Mouse (Mus musculus): ENCODE measurements around the gene Fam129c. TPM values are rescaled to one million over a fixed set of nuclear protein-coding genes. Genes with fewer than 3 reads are reported as not detected.

Fam129c gene
- polyA plus RNA-seq (2017; shearing (Covaris generic)): 7.1 TPM

DNA sequence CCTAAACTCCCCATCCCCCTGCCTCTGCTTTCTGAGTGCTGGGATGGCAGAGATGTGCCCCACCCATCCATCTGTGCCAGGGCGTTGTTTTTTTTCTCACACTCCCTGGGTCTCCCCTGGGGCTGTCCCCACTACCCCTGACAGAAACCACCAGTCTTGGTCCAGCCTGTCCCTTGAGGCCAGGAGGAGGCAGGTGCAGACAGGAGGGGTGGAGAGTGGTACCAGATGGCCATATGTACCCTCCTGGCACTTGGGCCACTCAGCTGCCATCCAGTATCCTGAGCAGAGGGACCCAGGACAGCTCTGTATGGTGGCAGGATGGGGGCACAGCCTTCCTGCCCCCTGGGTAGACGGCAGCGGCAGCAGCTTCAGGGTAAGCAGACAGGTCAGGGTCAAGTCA, at the start of gene Fam129c:
Gene Fam129c, plus strand, starts transcription at position 198 of the 400 bp plus-strand sequence.

DNA sequence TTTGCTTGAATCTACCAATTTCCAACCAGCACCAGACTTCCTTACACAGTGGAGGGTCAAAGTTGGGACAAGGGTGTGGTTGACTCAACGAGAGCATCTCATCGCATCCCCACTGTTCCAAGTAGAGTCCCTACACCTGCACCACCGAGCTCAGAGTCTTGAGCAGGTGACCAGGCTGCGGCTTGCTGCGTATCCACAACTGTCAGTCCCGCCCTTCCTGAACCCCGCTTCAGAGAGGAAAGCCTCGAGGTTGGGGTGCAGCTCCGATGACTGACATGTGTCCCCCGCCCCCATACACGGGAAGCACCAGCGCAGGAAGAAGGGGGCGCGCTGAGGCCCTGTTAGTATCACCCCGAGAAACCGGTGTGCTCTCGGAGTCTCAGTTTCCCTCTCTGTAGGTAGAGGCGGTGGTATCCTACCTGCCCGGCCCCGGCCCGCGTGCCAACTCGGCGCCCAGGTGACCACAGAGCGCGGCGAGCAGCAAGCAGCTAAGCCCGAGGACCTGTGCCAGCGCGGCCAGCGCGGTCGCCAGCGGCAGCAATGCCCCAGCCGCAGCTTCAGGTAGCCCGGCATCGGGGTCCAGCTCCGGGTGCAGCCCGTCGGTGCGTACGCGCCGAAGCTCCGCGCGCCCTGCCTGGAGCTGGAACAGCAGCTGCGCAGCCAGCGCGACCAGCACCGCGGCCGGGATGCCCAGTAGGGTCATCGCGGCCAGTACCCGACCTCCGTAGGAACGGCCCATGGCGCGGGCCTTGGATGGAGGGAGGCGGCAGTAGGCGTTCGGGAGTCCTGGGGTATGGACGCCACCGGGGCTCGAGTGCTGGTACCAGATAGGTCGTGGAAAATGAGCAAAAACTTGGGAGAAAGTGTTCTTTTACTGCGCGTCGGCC, 39.1 kb upstream of the Fam129c start, which contains the start of gene Tmem221:
Gene Tmem221, minus strand, starts transcription at position 801 of the 887 bp plus-strand sequence.

DNA sequence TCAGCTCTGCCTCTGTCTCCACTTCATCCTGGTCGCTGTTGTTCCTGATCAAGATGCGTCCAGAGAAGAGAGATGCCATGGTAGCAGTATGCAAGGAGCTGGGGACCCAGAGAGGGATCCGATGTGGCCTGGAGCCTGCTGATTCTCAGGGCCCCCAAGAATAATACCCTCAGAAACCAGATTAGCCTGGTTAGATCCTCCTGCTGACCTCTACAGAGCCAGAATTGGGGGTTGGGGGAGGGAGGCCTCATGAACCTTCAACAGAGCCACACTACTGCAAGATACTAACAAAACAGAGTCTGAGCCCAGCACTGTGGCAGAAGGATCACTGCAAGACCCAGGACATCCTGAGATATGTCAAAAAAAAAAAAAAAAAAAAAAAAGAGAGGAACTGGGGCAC, 30.9 kb upstream of the Fam129c start, which contains the start of gene Nxnl1:
Gene Nxnl1, minus strand, starts transcription at position 101 of the 400 bp plus-strand sequence.

DNA sequence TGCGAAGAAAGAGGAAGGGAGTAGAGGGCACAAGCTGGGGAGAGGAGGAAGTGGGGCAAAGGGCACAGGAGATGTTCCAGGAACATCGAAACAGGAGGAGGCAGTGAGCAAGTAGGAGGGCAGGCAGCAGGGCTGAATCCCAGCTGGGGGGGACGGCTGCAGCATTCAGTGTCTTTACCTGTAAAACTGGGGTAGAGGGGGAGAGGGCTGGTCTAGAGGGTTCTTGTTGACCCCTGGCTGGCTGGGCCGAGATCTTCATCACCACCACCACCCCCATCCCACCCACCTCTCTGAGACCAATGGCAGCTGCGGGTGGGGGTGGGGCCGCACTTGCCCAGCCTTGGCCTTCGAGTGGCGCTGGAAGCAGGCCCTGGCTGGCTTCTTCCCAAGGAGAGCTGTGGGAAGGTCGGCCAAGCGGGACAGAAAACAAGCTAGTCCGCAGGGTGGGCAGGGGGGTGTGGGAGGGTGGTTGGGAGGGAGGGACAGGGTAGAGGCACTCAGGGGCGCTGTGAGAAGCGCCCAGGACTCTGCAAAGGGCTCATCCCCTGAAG, 29.0 kb upstream of the Fam129c start, which contains the start of gene Slc27a1:
Gene Slc27a1, plus strand, starts transcription at position 496 of the 551 bp plus-strand sequence.

DNA sequence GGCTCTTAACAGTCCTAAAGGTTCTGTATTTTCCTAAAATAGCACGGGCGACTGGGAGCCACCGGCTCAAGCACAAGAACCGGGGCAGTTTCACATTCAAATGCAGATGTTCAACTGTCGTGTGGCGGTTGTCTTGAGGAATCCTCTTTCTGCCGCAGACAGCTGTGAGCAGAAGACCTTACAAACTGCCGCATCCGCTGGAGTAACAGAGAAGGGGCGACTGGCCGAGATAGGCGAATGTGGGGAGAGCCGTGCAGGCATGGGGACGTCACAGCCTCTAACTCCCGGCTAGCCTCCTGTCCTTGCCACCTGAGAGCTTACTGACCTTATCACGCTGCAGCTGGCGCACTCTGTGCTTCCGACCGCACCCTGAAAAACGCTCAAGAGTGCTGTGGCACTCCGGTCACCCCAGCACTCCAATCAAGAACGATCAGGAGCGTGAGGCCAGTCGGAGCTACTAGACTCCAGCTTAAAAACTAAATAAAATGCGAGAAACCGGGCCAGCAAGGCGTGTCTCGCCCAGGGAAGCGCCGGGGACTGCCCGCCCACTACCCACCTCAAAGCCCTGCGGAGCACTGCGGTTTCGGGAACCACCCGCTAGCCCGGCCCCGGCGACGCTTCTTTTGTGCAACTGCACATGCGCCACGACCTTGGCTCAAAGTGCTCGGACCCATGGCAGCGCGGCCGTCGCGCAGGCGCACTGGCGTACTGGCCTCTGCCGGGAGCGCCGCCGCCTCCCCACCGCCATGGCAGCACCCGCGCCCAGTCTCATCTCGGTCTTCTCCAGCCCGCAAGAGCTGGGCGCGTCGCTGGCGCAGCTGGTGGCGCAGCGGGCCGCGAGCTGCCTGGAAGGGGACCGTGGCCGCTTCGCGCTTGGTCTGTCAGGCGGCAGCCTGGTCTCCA, 5.7 kb upstream of the Fam129c start, which contains the start of gene Pgls:
Gene Pgls, plus strand, starts transcription at position 706 of the 903 bp plus-strand sequence.

DNA sequence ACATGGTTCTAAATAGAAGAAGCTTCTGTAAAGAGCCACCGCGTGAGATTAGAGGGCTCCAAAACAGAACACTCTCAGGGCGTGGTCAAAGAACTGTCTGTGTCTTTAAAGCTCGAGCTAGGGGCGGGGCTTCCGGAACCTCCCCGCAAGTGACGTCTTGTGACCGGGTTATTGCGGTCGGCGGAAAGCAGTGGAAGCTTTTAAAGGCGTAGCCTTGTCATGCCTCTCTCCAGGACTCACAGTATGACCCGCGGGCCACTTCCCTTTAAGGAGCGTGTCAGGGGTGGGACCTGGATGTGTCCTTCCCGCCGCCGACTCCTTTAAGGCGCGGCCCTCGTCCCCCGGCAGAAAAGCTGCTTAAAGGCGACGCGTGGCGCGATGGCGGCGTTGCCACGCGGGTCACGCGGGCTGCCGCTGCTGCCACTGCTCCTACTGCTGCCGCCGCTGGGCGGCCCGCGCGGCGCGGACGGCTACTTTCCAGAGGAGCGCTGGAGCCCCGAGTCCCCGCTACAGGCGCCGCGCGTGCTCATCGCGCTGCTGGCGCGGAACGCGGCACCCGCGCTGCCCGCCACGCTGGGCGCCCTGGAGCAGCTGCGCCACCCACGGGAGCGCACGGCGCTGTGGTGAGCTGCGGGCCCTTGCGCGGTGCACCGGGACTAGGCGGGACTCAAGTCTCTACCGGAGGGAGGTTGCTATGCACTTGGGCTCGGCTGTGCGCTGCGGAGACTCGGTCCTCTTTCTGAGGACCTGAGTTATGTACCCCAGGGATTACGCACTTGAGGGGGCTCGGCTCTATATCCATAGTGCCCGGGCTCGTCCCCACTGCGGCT, 13.6 kb downstream of the Fam129c start, which contains the start of gene Colgalt1:
Gene Colgalt1, plus strand, starts transcription at position 177 of the 830 bp plus-strand sequence.

Other genes with a start within 250 kb of the Fam129c start
- 167 TPM for gene Use1, start 230.8 kb upstream of the Fam129c start, polyA plus RNA-seq (2017; shearing (Covaris generic))
- gene Ocel1, start 226.3 kb upstream of the Fam129c start, polyA plus RNA-seq (2017; shearing (Covaris generic)): 5.9 TPM
- 0.31 TPM for gene Nr2f6, start 215.7 kb upstream of the Fam129c start, polyA plus RNA-seq (2017; shearing (Covaris generic))
- 0.06 TPM for gene Ushbp1, start 201.8 kb upstream of the Fam129c start, polyA plus RNA-seq (2017; shearing (Covaris generic))
- 124 TPM for gene Babam1, start 200.8 kb upstream of the Fam129c start, polyA plus RNA-seq (2017; shearing (Covaris generic))
- gene Ankle1, start 191.6 kb upstream of the Fam129c start, polyA plus RNA-seq (2017; shearing (Covaris generic)): 2.1 TPM
- 96.5 TPM for gene Abhd8, start 134.0 kb upstream of the Fam129c start, polyA plus RNA-seq (2017; shearing (Covaris generic))
- 99.9 TPM for gene Mrpl34, start 132.7 kb upstream of the Fam129c start, polyA plus RNA-seq (2017; shearing (Covaris generic))
- gene Dda1, start 128.4 kb upstream of the Fam129c start, polyA plus RNA-seq (2017; shearing (Covaris generic)): 70.3 TPM
- 0.12 TPM for gene Ano8, start 111.7 kb upstream of the Fam129c start, polyA plus RNA-seq (2017; shearing (Covaris generic))
- 6.3 TPM for gene Gtpbp3, start 109.5 kb upstream of the Fam129c start, polyA plus RNA-seq (2017; shearing (Covaris generic))
- 0.23 TPM for gene Plvap, start 85.9 kb upstream of the Fam129c start, polyA plus RNA-seq (2017; shearing (Covaris generic))
- not detected for gene Ccdc194, start 71.9 kb upstream of the Fam129c start, polyA plus RNA-seq (2017; shearing (Covaris generic))
- gene Bst2, start 60.2 kb upstream of the Fam129c start, polyA plus RNA-seq (2017; shearing (Covaris generic)): 203 TPM
- 102 TPM for gene Mvb12a, start 54.7 kb upstream of the Fam129c start, polyA plus RNA-seq (2017; shearing (Covaris generic))
- 0.39 TPM for gene Tmem221, start 38.8 kb upstream of the Fam129c start, polyA plus RNA-seq (2017; shearing (Covaris generic))
- 0.16 TPM for gene Nxnl1, start 31.0 kb upstream of the Fam129c start, polyA plus RNA-seq (2017; shearing (Covaris generic))
- 11.9 TPM for gene Slc27a1, start 28.8 kb upstream of the Fam129c start, polyA plus RNA-seq (2017; shearing (Covaris generic))
- gene Pgls, start 5.5 kb upstream of the Fam129c start, polyA plus RNA-seq (2017; shearing (Covaris generic)): 26.4 TPM
- 3.7 TPM for gene Colgalt1, start 13.3 kb downstream of the Fam129c start, polyA plus RNA-seq (2017; shearing (Covaris generic))
- 0.46 TPM for gene Unc13a, start 74.1 kb downstream of the Fam129c start, polyA plus RNA-seq (2017; shearing (Covaris generic))
- 171 TPM for gene Jak3, start 78.6 kb downstream of the Fam129c start, polyA plus RNA-seq (2017; shearing (Covaris generic))
- gene Insl3, start 91.6 kb downstream of the Fam129c start, polyA plus RNA-seq (2017; shearing (Covaris generic)): 24.7 TPM
- gene B3gnt3, start 104.1 kb downstream of the Fam129c start, polyA plus RNA-seq (2017; shearing (Covaris generic)): 5.7 TPM
- 291 TPM for gene Fcho1, start 128.1 kb downstream of the Fam129c start, polyA plus RNA-seq (2017; shearing (Covaris generic))